Mouse (Mus musculus) cerebellum, adult 9-10 months (tissue): ENCODE results near the gene Gimap9.
"Not testable (repeated sequence)": the region's sequence is repeated elsewhere in the genome, so short reads cannot be mapped to it uniquely, and the experiment has no call there.

ENCODE experiments used
- DNase-seq: peaks from one replicate; pipeline ENCODE4 v3.0.0; 2022

The Gimap9 gene

GRCm38 (mm10) chr6:48665471-48665870 lies 10.5 kb upstream of the Gimap9 start:
- no peak for DNase-seq

GRCm38 (mm10) chr6:48666159-48666586 lies 9.8 kb upstream of the Gimap9 start:
- DNase-seq: no peak

- DNase-seq: no peak
Measured at GRCm38 (mm10) chr6:48668022-48668421, 7.9 kb upstream of the Gimap9 start.

- no peak for DNase-seq
Measured at GRCm38 (mm10) chr6:48669446-48669969, 6.4 kb upstream of the Gimap9 start.

- DNase-seq: no peak
Measured at GRCm38 (mm10) chr6:48674291-48675058, 1.5 kb upstream of the Gimap9 start.

- DNase-seq: no peak
Measured at GRCm38 (mm10) chr6:48675400-48675930, 464 bp upstream of the Gimap9 start.

- DNase-seq: no peak
Measured at GRCm38 (mm10) chr6:48676860-48677415, 1.0 kb downstream of the Gimap9 start.

- no peak for DNase-seq
Measured at GRCm38 (mm10) chr6:48677492-48678345, 1.8 kb downstream of the Gimap9 start.

- no peak for DNase-seq
Measured at GRCm38 (mm10) chr6:48678391-48678790, 2.5 kb downstream of the Gimap9 start.

- DNase-seq: no peak
Measured at GRCm38 (mm10) chr6:48679701-48680100, 3.8 kb downstream of the Gimap9 start.

- no peak for DNase-seq
Measured at GRCm38 (mm10) chr6:48680421-48680820, 4.5 kb downstream of the Gimap9 start.

GRCm38 (mm10) chr6:48681472-48682090 lies 5.7 kb downstream of the Gimap9 start:
- no peak for DNase-seq

GRCm38 (mm10) chr6:48682271-48682670 lies 6.3 kb downstream of the Gimap9 start:
- DNase-seq: no peak

- DNase-seq: not testable (repeated sequence)
Measured at GRCm38 (mm10) chr6:48683263-48683821, 7.4 kb downstream of the Gimap9 start.

- no peak for DNase-seq
Measured at GRCm38 (mm10) chr6:48684319-48684718, 8.4 kb downstream of the Gimap9 start, which contains the start of gene Gimap4. TSS of gene Gimap4 (plus strand) at chr6:48684549.

- DNase-seq: no peak
Measured at GRCm38 (mm10) chr6:48684806-48685205, 8.9 kb downstream of the Gimap9 start.

GRCm38 (mm10) chr6:48685251-48685650 lies 9.3 kb downstream of the Gimap9 start:
- no peak for DNase-seq

- no peak for DNase-seq
Measured at GRCm38 (mm10) chr6:48685694-48686665, 10.1 kb downstream of the Gimap9 start.

GRCm38 (mm10) chr6:48687077-48687476 lies 11.1 kb downstream of the Gimap9 start:
- DNase-seq: no peak

GRCm38 (mm10) chr6:48689320-48689719 lies 13.4 kb downstream of the Gimap9 start:
- no peak for DNase-seq

GRCm38 (mm10) chr6:48692962-48693361 lies 17.0 kb downstream of the Gimap9 start:
- no peak for DNase-seq
